Mouse (Mus musculus): ENCODE measurements around the gene Kcnma1.

Gene Kcnma1

GRCm38 (mm10) chr14:24014391-24014790 is at the start of gene Kcnma1:
Gene Kcnma1, minus strand, starts transcription at chr14:24014491.
- DNase-seq, result no peak

DNA sequence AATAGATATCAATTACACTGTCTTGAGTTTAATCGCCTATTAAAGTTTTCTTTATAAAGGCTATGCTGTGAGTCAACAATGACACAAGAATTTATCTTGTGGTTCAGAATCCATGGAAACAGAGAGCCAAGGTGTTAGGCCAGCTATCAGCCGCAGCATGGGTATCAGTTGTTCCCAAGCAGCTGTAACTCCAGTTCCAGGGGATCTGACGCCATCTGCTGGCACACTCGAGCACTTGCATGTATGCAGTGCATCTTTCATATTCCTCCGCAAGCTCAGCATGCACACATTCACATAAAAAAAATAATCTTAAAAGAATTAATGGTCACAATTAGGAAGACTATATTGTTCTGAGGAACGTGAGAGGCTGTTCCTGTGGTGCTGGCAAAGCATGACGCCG is 45.5 kb upstream of the Kcnma1 start:
- DNase-seq, result peak; percentile 38

- no peak for DNase-seq
Observed at GRCm38 (mm10) chr14:24059287-24059686, 45.0 kb upstream of the Kcnma1 start.

DNA sequence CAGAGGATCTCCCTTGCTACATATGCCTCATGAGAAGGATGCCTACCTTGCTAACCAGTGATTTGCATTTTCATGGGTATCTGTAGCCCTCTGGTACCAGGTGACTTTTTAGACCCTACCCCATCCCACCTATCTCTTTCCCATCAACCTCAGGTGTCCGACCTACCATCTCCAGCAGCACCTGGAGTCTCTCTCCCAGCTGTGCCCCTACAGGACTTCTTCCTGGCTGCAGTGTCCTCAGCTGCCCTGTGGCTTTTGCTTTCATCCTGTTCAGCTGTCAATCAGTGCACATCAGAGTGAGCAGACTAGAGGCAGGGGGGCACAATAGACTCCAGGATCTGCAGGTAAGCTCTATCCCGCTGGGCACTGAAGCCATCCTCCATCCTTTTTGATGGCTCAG is 37.5 kb upstream of the Kcnma1 start:
- DNase-seq, result no peak

DNA sequence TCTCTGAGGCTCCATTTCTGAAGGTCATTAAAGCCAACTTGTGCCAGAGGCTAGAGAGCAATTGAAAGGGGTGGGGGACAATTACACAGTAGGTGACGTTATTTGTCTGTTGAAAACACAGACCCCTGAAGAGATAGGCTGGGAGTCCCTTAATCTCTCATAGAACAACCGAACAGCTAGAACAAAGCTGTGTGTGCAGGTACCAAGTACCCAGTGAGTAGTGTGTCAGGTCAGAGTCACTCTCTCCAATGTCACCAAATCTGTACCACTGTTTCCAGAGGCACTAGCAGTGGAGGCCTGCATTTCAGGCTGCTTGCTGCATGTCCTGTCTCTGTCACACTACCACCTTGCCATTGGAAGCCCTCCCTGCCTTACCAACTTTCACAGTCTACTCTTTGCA is 22.3 kb upstream of the Kcnma1 start:
- DNase-seq, result no peak

DNA sequence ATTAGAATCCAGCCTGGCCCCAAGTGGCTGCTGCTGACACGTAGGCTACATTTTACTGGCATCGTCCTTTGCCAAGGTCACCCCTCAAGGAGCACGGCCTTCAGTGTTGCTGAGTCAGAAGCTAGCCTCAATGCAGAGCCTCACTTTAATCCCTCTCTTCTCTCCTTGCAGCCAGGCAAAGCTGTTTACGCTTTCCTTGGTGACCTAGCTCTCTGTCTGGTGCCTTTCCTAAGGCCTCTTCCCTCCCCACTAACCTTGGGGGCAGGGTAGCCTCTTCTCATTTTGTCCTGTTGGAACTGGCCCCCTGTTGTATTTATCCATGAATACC is 21.9 kb upstream of the Kcnma1 start:
- DNase-seq, result peak; percentile 10

DNA sequence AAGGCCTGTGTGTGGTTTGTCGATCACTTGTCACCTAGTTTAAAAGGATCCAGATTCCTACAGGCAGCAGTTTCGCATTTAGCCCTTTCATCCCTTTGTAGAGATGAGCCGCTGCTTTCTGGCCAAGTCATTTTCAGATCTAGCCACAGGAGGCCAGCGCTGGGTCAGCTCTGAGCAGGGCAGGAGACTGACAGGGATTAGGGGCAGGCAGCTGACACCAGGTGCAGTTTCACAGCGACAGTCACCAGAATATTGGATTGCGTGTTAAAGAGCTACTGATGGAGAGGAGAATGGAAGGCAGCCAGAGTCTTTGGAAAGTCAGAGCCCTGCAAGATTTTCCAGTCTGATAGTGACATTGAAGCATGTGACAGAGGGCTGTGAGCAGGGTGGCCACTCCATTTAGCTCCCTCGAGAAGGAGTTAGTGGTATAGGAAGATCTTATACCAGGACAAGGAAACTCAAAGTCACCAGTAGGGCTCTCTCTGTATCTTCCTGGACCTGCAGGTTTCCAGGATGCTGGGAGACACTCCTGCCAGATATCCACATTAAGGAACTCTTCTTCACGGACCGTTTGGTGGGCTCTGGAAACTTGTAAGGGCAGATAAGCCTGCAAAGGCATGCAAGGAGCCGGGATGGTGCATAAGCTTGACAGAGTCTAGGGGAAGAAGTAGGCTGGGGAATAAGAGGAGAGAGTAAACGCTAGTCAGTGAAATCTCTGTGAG is 21.4 kb upstream of the Kcnma1 start:
- DNase-seq, result no peak

DNA sequence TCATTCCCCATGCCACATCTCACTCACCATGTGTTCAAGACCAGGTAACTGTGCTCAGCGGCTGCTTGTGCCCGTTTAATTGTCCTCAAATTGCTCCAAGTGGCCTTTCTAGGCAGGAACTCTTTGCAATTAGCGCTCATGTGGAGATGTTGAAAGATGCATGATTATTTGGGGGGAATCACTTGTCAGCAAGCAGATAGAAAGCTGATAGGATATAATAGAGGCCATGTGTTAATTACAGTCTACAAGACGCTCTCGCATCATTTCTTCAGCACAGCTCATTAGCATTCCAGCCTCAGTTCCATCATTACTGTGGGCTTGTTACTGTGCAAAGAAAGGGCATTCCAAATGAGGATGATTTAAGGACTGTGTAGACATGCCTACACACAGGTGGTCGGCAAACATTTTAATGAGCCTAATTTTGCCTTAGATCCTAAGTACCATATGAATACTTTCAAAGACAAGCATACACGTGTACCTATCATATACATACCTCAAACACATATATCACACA is 18.6 kb upstream of the Kcnma1 start:
- DNase-seq, result no peak

DNA sequence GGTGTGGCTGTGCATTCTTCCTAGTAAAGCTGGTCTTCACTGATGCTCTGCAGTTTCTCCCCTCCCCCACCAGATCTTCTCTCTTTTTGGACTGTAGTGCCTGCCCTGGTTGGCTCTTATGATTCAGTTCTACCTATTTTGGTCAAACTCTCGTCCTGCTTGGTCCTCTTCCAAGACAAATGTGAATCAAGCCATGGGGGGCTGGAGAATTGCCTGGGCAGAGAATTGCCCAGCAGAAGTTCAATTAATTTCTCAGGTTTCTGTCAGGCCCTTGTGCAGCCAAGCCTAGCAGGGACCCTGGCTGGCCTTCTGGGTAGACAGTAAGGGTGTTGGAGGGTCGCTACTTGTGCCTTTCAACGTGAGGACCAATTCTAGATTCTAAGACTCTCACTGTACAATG is 17.9 kb upstream of the Kcnma1 start:
- no peak for DNase-seq

DNA sequence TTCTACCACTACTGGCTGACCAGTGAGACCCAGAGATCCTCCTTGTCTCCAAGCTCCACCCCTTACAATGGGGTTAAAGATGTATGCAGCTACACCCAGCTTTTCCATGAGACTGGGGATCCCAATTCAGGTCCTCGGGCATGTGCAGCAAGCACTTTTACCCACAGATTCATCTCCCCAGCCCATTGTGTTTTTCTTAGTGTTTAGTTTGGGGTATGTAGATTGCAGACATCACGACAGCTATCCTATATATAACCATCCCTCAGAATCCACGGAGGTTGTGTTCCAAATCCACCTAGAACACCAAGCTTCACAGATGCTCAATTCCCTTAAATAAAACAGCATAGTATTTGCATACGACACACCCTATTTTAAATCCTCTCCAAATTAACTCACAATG is 6.4 kb upstream of the Kcnma1 start:
- DNase-seq, result no peak

- no peak for DNase-seq
Observed at GRCm38 (mm10) chr14:24009978-24010377, 4.3 kb downstream of the Kcnma1 start.

DNA sequence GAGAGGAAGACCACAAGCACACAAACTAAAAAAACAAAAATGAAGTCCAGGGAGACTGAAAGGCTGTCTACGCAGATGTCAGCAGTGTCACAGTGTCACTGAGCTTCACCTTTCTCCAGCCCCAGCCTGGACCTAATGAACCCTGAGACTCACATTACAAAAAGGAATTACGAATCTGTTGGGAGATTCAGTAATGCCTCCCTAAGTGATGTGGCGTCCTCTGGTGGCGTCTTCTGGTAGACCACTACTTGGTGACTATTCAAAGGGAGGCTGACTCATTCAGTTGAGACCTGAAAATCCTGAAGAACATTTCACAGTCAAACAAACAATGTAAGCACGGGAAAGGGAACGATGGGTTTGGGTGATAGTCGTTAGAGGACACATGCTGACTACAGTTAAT is 6.0 kb downstream of the Kcnma1 start:
- peak; percentile 88 for DNase-seq

GRCm38 (mm10) chr14:24006276-24006675 is 8.0 kb downstream of the Kcnma1 start:
- no peak for DNase-seq

GRCm38 (mm10) chr14:24004471-24005271 is 9.6 kb downstream of the Kcnma1 start:
- peak; percentile 35 for DNase-seq

DNA sequence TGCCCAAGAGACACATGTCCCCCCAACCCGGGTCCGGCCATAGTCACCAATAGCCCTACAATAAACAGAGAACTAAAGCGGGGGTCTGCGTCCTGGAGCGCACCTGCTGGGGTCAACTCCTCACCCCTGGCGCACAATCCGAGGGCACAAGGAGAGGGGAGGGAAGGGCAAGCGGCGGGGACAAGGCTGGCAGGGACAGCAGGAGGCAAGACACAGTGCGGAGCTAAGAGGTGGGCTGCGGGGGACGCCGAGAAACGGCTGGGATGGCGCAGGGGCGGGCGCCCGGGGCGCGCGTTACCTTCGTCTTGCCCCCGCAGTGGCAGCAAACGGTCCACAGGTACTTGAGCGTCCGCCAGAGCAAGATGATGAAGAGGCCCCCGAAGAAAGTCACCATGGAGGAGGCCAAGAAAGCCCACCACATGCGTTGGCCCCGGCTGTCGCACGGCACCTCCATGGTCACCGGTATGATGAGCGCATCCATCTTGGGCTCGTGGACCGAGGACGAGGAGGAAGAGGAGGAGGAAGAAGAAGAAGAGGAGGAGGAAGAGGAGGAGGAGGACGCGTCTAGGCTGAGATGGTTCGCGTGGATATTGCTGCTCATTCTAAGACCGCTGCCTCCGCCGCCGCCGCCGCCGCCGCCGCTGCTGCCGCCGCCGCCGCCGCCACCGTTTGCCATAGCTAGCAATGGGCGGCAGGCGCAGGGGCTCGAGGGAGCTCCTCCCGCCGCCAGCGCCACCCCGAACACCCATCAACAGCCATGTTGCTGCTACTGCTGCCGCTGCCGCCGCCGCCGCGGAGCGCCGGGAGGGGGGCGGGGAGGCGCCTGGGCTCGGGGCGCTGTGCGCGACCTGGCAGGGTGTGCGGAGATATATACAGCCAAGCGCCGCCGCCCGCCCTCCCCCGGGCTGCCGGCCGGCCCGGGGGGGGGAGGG is 10.6 kb downstream of the Kcnma1 start:
- peak; percentile 38 for DNase-seq

DNA sequence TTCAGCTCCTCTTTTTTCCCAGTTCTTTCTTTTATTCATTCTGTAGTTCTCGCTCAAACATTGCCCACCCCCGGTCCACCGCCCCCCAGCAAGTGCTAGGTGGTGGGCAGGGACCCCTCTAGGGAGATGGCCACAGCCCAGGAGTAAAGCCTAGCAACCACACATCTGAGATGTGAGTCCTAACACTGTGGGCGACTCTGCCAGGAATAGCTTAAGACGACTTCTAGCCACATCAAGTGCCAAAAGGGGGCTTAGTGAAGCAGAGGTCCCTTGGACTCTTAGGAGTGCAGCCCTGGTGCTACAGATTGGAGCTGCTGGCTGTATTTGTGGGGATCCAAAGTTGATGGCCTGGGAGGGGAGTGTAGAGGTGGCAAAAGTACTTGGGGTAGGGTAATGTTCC is 11.6 kb downstream of the Kcnma1 start:
- no peak for DNase-seq

DNA sequence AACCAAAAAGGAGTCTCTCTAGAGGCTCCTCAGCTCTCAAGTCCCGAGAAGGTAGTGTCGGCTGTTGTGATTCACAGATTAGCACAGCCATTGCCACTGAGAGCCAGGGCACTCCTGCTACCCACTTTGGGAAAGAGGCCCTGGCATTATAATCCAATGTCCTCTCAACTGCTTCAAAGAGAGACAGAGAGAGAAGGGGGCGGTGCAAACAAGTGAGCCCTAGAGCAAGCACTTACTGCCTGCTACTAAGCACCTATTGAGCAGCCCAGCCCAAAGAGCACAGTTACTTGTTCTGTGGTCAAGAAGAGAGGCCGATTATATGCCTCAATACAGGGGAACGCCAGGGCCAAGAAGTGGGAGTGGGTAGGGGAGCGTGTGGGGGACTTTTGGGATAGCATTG is 16.4 kb downstream of the Kcnma1 start:
- DNase-seq, result peak; percentile 18

- DNase-seq, result no peak
Observed at GRCm38 (mm10) chr14:23995831-23996230, 18.5 kb downstream of the Kcnma1 start.

- no peak for DNase-seq
Observed at GRCm38 (mm10) chr14:23990871-23991270, 23.4 kb downstream of the Kcnma1 start.

DNA sequence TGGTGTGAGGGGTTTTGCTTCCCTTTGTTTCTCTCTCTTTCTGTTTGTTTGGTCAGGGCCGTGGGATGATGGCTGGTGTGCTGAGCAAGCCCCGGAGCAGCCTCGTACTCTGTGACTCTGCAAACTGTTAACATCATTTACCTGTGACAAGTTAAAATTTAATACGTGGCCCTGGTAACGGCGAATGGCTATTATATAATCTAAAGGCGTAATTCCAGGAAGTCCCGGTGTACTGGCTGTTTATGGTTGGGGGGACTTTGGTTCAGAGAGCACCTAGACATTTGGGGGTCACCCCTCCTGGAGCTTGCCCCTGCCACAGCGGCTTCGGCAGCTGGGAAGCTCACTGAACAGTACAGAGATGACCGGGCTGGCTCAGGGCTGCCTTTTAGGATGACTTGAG is 24.6 kb downstream of the Kcnma1 start:
- no peak for DNase-seq

- no peak for DNase-seq
Observed at GRCm38 (mm10) chr14:23982205-23982604, 32.1 kb downstream of the Kcnma1 start.

- no peak for DNase-seq
Observed at GRCm38 (mm10) chr14:23974685-23975084, 39.6 kb downstream of the Kcnma1 start.

DNA sequence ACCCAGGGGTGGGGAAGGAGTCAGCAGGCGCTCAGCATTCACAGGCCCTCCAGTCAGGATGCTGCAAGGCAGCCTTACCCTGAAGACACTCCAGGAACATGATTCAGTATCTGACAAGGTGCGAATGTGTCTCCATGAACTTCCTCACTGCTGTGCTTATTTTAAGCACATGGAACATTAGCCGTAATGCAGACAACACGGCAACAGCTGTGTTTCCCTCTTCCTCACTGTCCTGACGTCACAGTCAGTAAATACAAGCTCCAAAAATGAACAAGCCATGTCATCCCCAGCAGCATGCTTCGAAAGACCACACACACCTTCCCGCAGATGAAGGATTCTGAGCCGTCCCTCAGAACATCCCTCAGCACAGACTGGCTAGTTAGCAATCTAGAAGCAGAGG is 47.8 kb downstream of the Kcnma1 start:
- no peak for DNase-seq
